Mouse (Mus musculus) hindbrain, embryonic 14.5 days (tissue): ENCODE measurements around the gene Prrg3. TPM values are rescaled to one million over a fixed set of nuclear protein-coding genes. Genes with fewer than 3 reads are reported as not detected.
"Not testable (repeated sequence)": the region's sequence is repeated elsewhere in the genome, so short reads cannot be mapped to it uniquely, and the experiment has no call there.

Source experiments
- ATAC-seq: fragments of 200-750 bp; cut with Nextera tagmentation; 2 replicates; pipeline ENCODE4 v1.8.0; 2017; ENCODE audit warnings: moderate number of reproducible peaks, mild to moderate bottlenecking, moderate TSS enrichment, moderate library complexity; ENCODE audit not compliant: low FRiP score
- DNase-seq: peaks from one replicate; pipeline ENCODE4 v3.0.0-alpha.2; 2015; ENCODE audit warnings: low spot score
- H3K27ac ChIP-seq: fragments of 300-500 bp; sonication (generic); 2 replicates; pipeline ENCODE4 v1.5.1; 2014; ENCODE audit warnings: mild to moderate bottlenecking, moderate library complexity
- H3K27me3 ChIP-seq: fragments of 300-500 bp; sonication (generic); 2 replicates; pipeline ENCODE4 v1.6.1; 2014; ENCODE audit warnings: mild to moderate bottlenecking, low read length, mixed read lengths; ENCODE audit not compliant: control insufficient read depth, insufficient read depth
- H3K36me3 ChIP-seq: fragments of 300-500 bp; sonication (generic); replicated peaks from 2 replicates; pipeline ENCODE4 v1.6.1; 2014; ENCODE audit not compliant: control insufficient read depth, insufficient read depth
- H3K4me1 ChIP-seq: fragments of 300-500 bp; sonication (generic); replicated peaks from 2 replicates; pipeline ENCODE4 v1.6.1; 2014; ENCODE audit warnings: antibody characterized with exemption, low read length, mixed read lengths; ENCODE audit not compliant: control insufficient read depth, insufficient read depth
- H3K4me2 ChIP-seq: fragments of 300-500 bp; sonication (generic); replicated peaks from 2 replicates; pipeline ENCODE4 v1.6.1; 2014; ENCODE audit warnings: mild to moderate bottlenecking, moderate library complexity
- H3K4me3 ChIP-seq: fragments of 300-500 bp; sonication (generic); replicated peaks from 2 replicates; pipeline ENCODE4 v1.5.1; 2014; ENCODE audit warnings: mild to moderate bottlenecking, low read length
- H3K9ac ChIP-seq: fragments of 300-500 bp; sonication (generic); 2 replicates; pipeline ENCODE4 v1.6.1; 2014
- H3K9me3 ChIP-seq: fragments of 300-500 bp; sonication (generic); 2 replicates; pipeline ENCODE4 v1.6.1; 2016; ENCODE audit warnings: low read length; ENCODE audit not compliant: control insufficient read depth
- WGBS: fragments of 180-500 bp; shearing (Covaris S2); extraction: QIAGEN DNeasy Blood & Tissue Kit; methylation state at CpG from one replicate; pipeline ENCODE4 v1.1.7; 2014; 5-methylcytosine and 5-hydroxymethylcytosine counted together
- polyA plus RNA-seq: library from polyadenylated mRNA; unstranded; fragments of >200 nt; fragmentation: Nextera tagmentation; extraction: Ambion mirVana; gene quantifications from 2 replicates; pipeline ENCODE4 v1.2.1, GENCODE M21; 2014

Prrg3 gene
- 12.9 and 14.9 TPM in 2 replicates for polyA plus RNA-seq

DNA sequence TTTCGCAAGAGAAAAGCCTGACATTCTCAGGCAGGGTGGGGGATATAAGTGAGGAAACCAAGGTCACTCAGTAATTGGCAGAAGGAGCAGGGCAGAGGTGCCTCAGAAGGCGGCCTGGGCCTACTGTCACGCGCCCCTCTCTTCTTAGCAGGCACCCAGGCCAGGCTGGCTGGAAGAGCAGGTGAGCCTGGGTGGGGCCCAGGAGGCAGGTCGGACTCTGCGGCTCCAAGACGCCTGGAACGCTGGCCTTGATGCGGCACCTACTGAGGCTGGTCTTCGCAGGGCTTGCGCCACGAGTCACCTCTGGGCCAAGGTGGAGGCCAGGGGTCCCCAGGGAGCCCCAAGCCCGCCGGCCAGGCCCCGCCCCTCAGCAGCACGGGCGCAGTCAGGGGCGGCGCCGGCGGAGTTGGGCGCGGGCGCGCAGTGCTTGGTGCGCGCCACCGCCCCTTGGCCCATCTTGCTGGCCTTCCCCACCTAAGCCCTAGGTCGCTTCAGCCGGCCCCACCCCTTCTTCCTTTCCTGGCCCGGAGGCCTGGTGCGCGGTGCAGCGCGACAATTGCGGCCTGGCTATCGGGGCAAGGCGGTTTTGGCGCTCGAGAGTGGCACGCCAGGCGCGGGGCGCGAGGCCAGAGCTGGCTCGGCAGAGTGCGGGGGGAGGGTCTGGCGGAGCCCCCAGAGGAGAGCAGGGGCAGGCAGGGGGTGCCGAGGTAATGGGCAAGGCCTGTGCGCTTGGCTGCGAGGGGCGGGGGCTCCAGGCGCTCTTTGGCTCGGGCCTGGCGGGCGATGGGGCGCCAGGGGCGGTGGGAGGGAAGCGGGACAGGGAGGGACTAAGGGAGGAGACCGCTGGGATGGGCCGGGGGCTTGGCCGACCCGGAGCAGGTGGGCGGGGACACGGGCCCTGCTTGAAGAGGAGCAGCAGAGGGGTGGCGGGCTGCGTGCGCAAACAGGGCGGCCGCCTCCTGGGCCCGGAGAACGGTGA, at the start of gene Prrg3:
Prrg3 (plus strand) TSS at position 552 of the 979 bp plus-strand sequence.
- peaks cover 11% of the 10 kb centered on the region; the same call in 1 of the 2 replicates for H3K4me1 ChIP-seq
- WGBS = 19% methylated on average over 64 of the region's 72 CpGs
- peak within 1 kb of the TSS; percentile 71 for H3K9ac ChIP-seq
- DNase-seq (peak; percentile 28), ATAC-seq (peak; percentile 86)
- H3K27me3 ChIP-seq = no peaks in the 10 kb centered on the region
- no peaks in the 10 kb centered on the region for H3K36me3 ChIP-seq
- peak within 1 kb of the TSS; percentile 49 for H3K4me3 ChIP-seq
- peak within 1 kb of the TSS; percentile 60 for H3K27ac ChIP-seq
- peak within 1 kb of the TSS; percentile 59 for H3K4me2 ChIP-seq
- no peaks in the 10 kb centered on the region for H3K9me3 ChIP-seq

DNA sequence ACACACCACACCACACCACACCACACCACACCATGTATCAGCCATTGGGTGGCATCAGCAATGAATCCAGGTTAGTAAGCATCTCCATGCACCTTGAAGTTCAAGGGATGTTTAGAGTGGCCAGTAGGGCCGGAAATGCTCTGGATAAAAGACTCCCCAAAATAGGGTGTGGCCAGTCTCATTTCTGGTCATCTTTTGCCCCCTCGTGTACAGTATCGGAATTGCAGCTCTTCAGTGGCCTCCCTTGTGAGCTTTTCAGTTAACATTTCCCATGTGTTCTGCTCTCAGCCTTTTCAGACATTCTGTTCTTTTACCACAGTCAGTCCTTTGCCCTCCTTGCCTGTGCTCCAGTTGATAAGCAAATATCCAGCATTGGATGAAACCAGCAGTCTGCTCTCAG, 15.8 kb upstream of the Prrg3 start:
- Histone ChIP-seq H3K27me3 (no peaks in the 10 kb centered on the region), H3K27ac (no peak overlapping the region), H3K4me3 (no peak overlapping the region), H3K36me3 (no peaks in the 10 kb centered on the region), H3K9ac (no peak overlapping the region), H3K9me3 (no peaks in the 10 kb centered on the region), H3K4me1 (no peaks in the 10 kb centered on the region), H3K4me2 (no peak overlapping the region)
- WGBS = 12% methylated on average over 3 of the region's 3 CpGs
- peak; percentile 40 for DNase-seq
- no peak for ATAC-seq

DNA sequence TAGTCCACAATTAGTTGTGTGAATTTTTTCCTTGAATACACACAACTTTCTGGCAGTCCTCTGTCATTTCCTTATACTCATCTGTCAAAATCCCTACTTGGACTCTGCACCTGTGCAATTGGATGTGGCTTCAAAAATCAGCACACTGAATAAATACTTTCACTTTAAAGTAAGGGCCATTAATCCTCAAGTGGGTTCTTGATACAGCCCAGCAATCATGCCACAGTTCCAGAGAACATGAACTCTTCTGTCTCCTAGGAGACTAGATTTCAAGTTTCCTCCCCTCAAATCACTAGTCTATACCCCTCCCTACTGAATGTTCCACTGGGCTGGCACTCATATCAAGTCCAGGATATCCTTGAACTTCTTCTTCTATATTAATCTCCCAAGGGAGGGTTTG, 4.1 kb upstream of the Prrg3 start:
- no peak for ATAC-seq
- H3K9ac ChIP-seq = no peak overlapping the region
- no peaks in the 10 kb centered on the region for H3K36me3 ChIP-seq
- no peak overlapping the region for H3K27ac ChIP-seq
- H3K9me3 ChIP-seq = no peaks in the 10 kb centered on the region
- 0 out of 2 replicates have a peak, but pooled peaks cover 4% of the 10 kb centered on the region for H3K4me1 ChIP-seq
- no peak overlapping the region for H3K4me2 ChIP-seq
- H3K27me3 ChIP-seq = no peaks in the 10 kb centered on the region
- H3K4me3 ChIP-seq = no peak overlapping the region
- no peak for DNase-seq

DNA sequence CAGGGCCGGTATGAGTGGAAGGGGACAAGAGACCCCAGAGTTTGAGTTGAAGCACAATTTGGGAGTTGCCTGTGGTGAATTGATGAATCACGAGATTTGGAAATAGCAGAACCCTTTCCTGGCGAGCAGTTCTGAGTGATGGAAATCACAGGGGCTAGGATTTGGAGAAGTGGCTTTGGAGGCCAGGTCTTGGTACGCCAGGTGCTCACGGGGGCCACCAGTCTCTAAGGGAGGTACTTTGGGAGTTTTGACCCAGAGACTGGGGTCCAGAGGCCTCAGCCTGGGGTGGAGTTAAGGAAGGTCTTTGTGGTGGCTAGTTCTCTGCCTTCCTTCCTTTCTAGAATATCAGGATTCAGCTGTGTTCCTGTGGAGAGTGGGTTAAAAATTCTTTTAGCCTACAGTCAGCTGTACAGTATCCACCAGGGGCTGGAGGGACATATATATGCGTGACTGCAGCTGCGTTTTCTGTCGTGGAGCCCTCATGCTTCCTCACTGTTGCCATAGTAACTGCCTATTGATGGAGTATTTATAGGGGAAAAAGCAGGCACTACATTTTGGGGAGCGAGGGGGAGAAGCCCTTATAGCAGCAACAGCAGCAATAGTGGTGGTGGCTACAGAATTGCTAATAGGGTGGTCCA, 970 bp downstream of the Prrg3 start:
- Histone ChIP-seq H3K27me3 (no peaks in the 10 kb centered on the region), H3K4me3 (peak overlapping the region; percentile 49), H3K9ac (peak overlapping the region; percentile 71), H3K9me3 (no peaks in the 10 kb centered on the region), H3K27ac (peak overlapping the region; percentile 60), H3K36me3 (no peaks in the 10 kb centered on the region), H3K4me2 (peak overlapping the region; percentile 59), H3K4me1 (peaks cover 11% of the 10 kb centered on the region; the same call in 1 of the 2 replicates)
- ATAC-seq (peak; percentile 36), DNase-seq (peak; percentile 29)
- 32% methylated on average over 9 of the region's 9 CpGs for WGBS

DNA sequence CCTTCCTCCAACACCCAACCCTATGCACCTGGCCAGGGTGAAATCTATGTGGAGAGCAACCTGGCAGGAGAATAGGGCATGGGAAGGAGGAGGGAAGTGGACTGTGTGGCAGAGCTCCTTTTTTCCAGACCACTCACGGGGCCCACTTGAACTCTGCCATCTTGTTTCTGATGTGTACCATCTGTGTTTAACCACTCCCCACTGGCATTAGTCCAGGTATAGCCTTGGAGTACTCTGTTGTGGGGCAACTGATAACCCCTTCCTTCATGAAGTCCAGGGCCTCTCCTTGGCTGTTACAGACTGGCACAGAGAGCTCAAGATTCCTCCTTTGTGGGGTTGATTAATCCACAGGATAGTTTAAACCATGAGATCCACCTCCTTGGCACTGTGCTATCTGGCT, 5.8 kb downstream of the Prrg3 start:
- H3K27me3 ChIP-seq = no peaks in the 10 kb centered on the region
- no peaks in the 10 kb centered on the region for H3K9me3 ChIP-seq
- no peak overlapping the region for H3K9ac ChIP-seq
- WGBS = 86% methylated on average over 1 of the region's 1 CpGs
- ATAC-seq = no peak
- no peak overlapping the region for H3K4me3 ChIP-seq
- no peak overlapping the region for H3K27ac ChIP-seq
- no peaks in the 10 kb centered on the region for H3K36me3 ChIP-seq
- DNase-seq = no peak
- peaks cover 8% of the 10 kb centered on the region; the same call in 1 of the 2 replicates for H3K4me1 ChIP-seq
- no peak overlapping the region for H3K4me2 ChIP-seq

DNA sequence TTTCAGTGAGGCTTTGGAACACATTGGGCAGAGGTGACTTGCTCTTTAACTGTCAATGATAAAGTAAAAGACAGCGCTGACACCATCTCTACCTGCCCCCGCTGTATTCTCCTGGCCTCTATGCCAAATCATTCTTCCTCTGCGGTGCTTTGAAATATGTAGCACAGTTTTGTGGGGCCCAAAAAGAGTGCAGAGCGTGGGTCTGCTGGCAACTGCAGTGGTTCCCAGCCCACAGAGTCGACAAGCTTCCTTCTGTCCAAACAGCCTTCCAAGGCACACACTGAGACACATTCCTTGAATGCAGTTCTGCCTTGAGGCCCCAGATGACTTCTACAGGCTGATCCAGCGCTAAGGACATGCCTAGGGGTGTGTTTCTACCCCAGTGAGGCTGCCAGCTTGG, 6.4 kb downstream of the Prrg3 start:
- no peak overlapping the region for H3K9ac ChIP-seq
- no peak overlapping the region for H3K4me3 ChIP-seq
- H3K9me3 ChIP-seq = no peaks in the 10 kb centered on the region
- WGBS = 80% methylated on average over 6 of the region's 6 CpGs
- no peak for ATAC-seq
- DNase-seq = no peak
- no peak overlapping the region for H3K4me2 ChIP-seq
- no peaks in the 10 kb centered on the region for H3K27me3 ChIP-seq
- H3K27ac ChIP-seq = no peak overlapping the region
- no peaks in the 10 kb centered on the region for H3K36me3 ChIP-seq
- peaks cover 2% of the 10 kb centered on the region; the same call in 1 of the 2 replicates for H3K4me1 ChIP-seq

DNA sequence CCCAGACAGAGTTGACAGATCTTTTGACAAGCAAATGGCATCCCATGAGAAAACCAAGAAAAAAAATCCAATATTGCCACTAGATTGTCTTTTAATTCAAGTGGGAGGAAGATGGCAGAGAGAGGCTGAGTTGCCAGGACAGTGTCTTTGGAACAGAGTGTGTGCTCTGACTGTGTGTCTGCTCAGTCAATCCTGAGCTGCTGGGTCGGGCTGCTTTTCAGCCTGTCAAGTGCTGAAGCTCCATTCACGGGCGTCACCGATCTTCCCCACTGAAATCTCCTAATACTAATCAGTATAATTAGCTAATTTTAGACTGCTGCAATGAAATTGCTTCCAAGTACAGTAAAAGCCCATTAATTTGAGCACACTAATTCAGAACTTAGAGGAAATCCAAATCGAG, 8.9 kb downstream of the Prrg3 start:
- H3K4me3 ChIP-seq = no peak overlapping the region
- 64% methylated on average over 5 of the region's 5 CpGs for WGBS
- H3K4me2 ChIP-seq = no peak overlapping the region
- H3K4me1 ChIP-seq = no peaks in the 10 kb centered on the region
- no peak overlapping the region for H3K27ac ChIP-seq
- H3K36me3 ChIP-seq = no peaks in the 10 kb centered on the region
- no peaks in the 10 kb centered on the region for H3K9me3 ChIP-seq
- ATAC-seq = no peak
- no peaks in the 10 kb centered on the region for H3K27me3 ChIP-seq
- DNase-seq = no peak
- H3K9ac ChIP-seq = no peak overlapping the region

DNA sequence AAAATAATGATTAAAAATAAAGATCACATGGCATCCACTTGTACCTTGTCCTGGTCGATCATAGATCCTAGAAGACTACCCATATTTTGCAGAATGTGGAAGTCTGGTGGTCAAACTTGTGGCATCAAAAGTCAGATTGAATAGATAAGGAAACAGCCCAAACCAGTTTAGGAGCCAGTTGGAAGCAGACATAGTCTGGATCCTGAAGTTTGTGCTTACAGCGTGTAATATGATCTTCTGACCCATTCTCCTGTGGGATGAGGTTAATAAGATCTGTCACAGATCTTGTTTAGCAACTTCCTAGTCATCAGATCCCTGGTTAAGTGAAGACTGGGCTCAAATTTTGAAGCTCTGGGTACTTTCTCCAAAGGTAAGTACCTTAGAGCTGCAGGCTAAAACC, 10.3 kb downstream of the Prrg3 start, which contains the start of gene Fate1:
Fate1 (plus strand) TSS at position 301 of the 400 bp plus-strand sequence.
- DNase-seq (no peak), ATAC-seq (no peak)
- Histone ChIP-seq H3K4me1 (no peaks in the 10 kb centered on the region), H3K9ac (no peak within 1 kb of the TSS), H3K9me3 (no peaks in the 10 kb centered on the region), H3K36me3 (no peaks in the 10 kb centered on the region), H3K27ac (no peak within 1 kb of the TSS), H3K4me3 (no peak within 1 kb of the TSS), H3K27me3 (no peaks in the 10 kb centered on the region), H3K4me2 (no peak within 1 kb of the TSS)
- WGBS = 86% methylated on average over 2 of the region's 2 CpGs

DNA sequence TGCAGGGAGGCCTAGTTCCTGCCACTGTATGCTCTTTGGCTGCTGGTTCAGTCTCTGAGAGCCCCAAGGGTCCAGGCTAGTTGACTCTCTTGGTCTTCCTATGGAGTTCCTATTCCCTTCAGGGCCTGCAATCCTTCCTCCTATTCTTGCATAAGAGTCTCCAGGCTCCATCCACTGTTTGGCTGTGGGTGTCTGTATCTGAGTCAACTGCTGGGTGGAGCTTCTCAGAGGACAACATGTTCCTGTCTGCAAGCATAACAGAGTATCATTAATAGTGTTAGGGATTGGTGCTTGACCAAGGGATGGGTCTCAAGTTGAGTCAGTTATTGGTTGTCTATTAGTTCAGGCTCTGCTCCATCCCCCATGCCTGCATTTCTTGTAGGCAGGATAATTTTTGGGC, 15.3 kb downstream of the Prrg3 start:
- not testable (repeated sequence) for H3K36me3 ChIP-seq, ATAC-seq, H3K27ac ChIP-seq, H3K27me3 ChIP-seq, DNase-seq, H3K9me3 ChIP-seq, H3K4me1 ChIP-seq, H3K9ac ChIP-seq, H3K4me3 ChIP-seq, H3K4me2 ChIP-seq
